Mouse (Mus musculus) embryonic facial prominence, embryonic 12.5 days (tissue): ENCODE results near the gene Rpl28. TPM values are rescaled to one million over a fixed set of nuclear protein-coding genes. Genes with fewer than 3 reads are reported as not detected.

Experiments
- ATAC-seq: fragments of 200-750 bp; cut with Nextera tagmentation; 2 replicates; pipeline ENCODE4 v1.8.0; 2017; ENCODE audit not compliant: insufficient number of reproducible peaks, insufficient read depth, low FRiP score, low TSS enrichment
- H3K27ac ChIP-seq: fragments of 300-500 bp; sonication (generic); 2 replicates; pipeline ENCODE4 v1.5.1; 2016; ENCODE audit warnings: mild to moderate bottlenecking
- H3K27me3 ChIP-seq: fragments of 300-500 bp; sonication (generic); 2 replicates; pipeline ENCODE4 v1.6.1; 2016; ENCODE audit warnings: mild to moderate bottlenecking, moderate library complexity
- H3K36me3 ChIP-seq: fragments of 300-500 bp; sonication (generic); 2 replicates; pipeline ENCODE4 v1.6.1; 2016; ENCODE audit warnings: mild to moderate bottlenecking
- H3K4me1 ChIP-seq: fragments of 300-500 bp; sonication (generic); 2 replicates; pipeline ENCODE4 v1.6.1; 2016
- H3K4me2 ChIP-seq: fragments of 300-500 bp; sonication (generic); replicated peaks from 2 replicates; pipeline ENCODE4 v1.6.1; 2016; ENCODE audit warnings: mild to moderate bottlenecking, moderate library complexity
- H3K4me3 ChIP-seq: fragments of 300-500 bp; sonication (generic); 2 replicates; pipeline ENCODE4 v1.5.1; 2016; ENCODE audit warnings: mild to moderate bottlenecking
- H3K9ac ChIP-seq: fragments of 300-500 bp; sonication (generic); 2 replicates; pipeline ENCODE4 v1.6.1; 2016; ENCODE audit warnings: mild to moderate bottlenecking, moderate library complexity
- H3K9me3 ChIP-seq: fragments of 300-500 bp; sonication (generic); 2 replicates; pipeline ENCODE4 v1.6.1; 2016; ENCODE audit warnings: mild to moderate bottlenecking, moderate library complexity
- WGBS: fragments of 180-500 bp; shearing (Covaris S2); methylation state at CpG from one replicate; pipeline ENCODE4 v1.1.7; 2016; 5-methylcytosine and 5-hydroxymethylcytosine counted together
- polyA plus RNA-seq: library from polyadenylated mRNA; unstranded; fragments of >200 nt; fragmentation: Nextera tagmentation; extraction: Ambion mirVana; gene quantifications from 2 replicates; pipeline ENCODE4 v1.2.1, GENCODE M21; 2016

The Rpl28 gene
- 388 and 404 TPM in 2 replicates for polyA plus RNA-seq

GRCm38 (mm10) chr7:4792278-4793212 lies at the start of gene Rpl28:
Rpl28 (plus strand) TSS chr7:4792874.
- Histone ChIP-seq H3K4me1 (peaks cover 17% of the 10 kb centered on the region), H3K36me3 (peaks cover 35% of the 10 kb centered on the region), H3K9me3 (no peaks in the 10 kb centered on the region), H3K4me2 (peak within 1 kb of the TSS; percentile 93), H3K9ac (peak within 1 kb of the TSS; percentile 92), H3K27me3 (peaks cover 4% of the 10 kb centered on the region; the same call in 1 of the 2 replicates), H3K27ac (peak within 1 kb of the TSS; percentile 93), H3K4me3 (peak within 1 kb of the TSS; percentile 80)
- ATAC-seq, result peak; percentile 82
- WGBS, result 2% methylated on average over 54 of the region's 54 CpGs

- Histone ChIP-seq H3K9ac (no peak overlapping the region), H3K36me3 (peaks cover 50% of the 10 kb centered on the region)
Observed at GRCm38 (mm10) chr7:4743354-4743753, 49.3 kb upstream of the Rpl28 start.

GRCm38 (mm10) chr7:4744886-4745285 lies 47.8 kb upstream of the Rpl28 start:
- H3K27ac ChIP-seq, result no peak overlapping the region
- H3K9me3 ChIP-seq, result no peaks in the 10 kb centered on the region
- H3K4me3 ChIP-seq, result no peak overlapping the region
- WGBS, result 95% methylated on average over 6 of the region's 6 CpGs
- H3K27me3 ChIP-seq, result no peaks in the 10 kb centered on the region
- peaks cover 50% of the 10 kb centered on the region for H3K36me3 ChIP-seq
- H3K4me2 ChIP-seq, result no peak overlapping the region
- no peak for ATAC-seq
- H3K9ac ChIP-seq, result no peak overlapping the region
- H3K4me1 ChIP-seq, result peaks cover 18% of the 10 kb centered on the region

More at GRCm38 (mm10) chr7:4743354-4743753, 49.3 kb upstream of the Rpl28 start:
- no peak for ATAC-seq
- Histone ChIP-seq H3K27ac (no peak overlapping the region), H3K4me1 (peaks cover 24% of the 10 kb centered on the region), H3K4me3 (no peak overlapping the region), H3K9me3 (no peaks in the 10 kb centered on the region), H3K27me3 (no peaks in the 10 kb centered on the region), H3K4me2 (no peak overlapping the region)
- 77% methylated on average over 2 of the region's 2 CpGs for WGBS

GRCm38 (mm10) chr7:4746326-4746980 lies 46.2 kb upstream of the Rpl28 start:
- no peak; the same call in 1 of the 2 replicates for ATAC-seq
- Histone ChIP-seq H3K27me3 (no peaks in the 10 kb centered on the region), H3K4me2 (no peak overlapping the region), H3K4me1 (peaks cover 15% of the 10 kb centered on the region), H3K9me3 (no peaks in the 10 kb centered on the region), H3K27ac (no peak overlapping the region), H3K9ac (no peak overlapping the region), H3K36me3 (peaks cover 50% of the 10 kb centered on the region), H3K4me3 (no peak overlapping the region)
- 88% methylated on average over 22 of the region's 22 CpGs for WGBS

GRCm38 (mm10) chr7:4747156-4747899 lies 45.3 kb upstream of the Rpl28 start:
- Histone ChIP-seq H3K36me3 (peaks cover 45% of the 10 kb centered on the region), H3K27ac (no peak overlapping the region)
- WGBS, result 72% methylated on average over 9 of the region's 9 CpGs

GRCm38 (mm10) chr7:4748321-4748720 lies 44.4 kb upstream of the Rpl28 start:
- WGBS, result 75% methylated on average over 4 of the region's 4 CpGs
- Histone ChIP-seq H3K9ac (no peak overlapping the region), H3K27ac (no peak overlapping the region), H3K36me3 (peaks cover 35% of the 10 kb centered on the region), H3K27me3 (no peaks in the 10 kb centered on the region), H3K4me1 (peaks cover 10% of the 10 kb centered on the region; the same call in 1 of the 2 replicates), H3K4me3 (no peak overlapping the region), H3K4me2 (no peak overlapping the region), H3K9me3 (no peaks in the 10 kb centered on the region)
- no peak for ATAC-seq

More at GRCm38 (mm10) chr7:4747156-4747899, 45.3 kb upstream of the Rpl28 start:
- Histone ChIP-seq H3K4me2 (no peak overlapping the region), H3K4me1 (peaks cover 14% of the 10 kb centered on the region; the same call in 1 of the 2 replicates), H3K4me3 (no peak overlapping the region), H3K9me3 (no peaks in the 10 kb centered on the region), H3K9ac (no peak overlapping the region), H3K27me3 (no peaks in the 10 kb centered on the region)
- ATAC-seq, result no peak

GRCm38 (mm10) chr7:4749169-4749568 lies 43.5 kb upstream of the Rpl28 start:
- Histone ChIP-seq H3K9me3 (no peaks in the 10 kb centered on the region), H3K27ac (no peak overlapping the region), H3K4me1 (peaks cover 10% of the 10 kb centered on the region; the same call in 1 of the 2 replicates), H3K36me3 (peaks cover 27% of the 10 kb centered on the region), H3K9ac (no peak overlapping the region), H3K4me3 (no peak overlapping the region), H3K4me2 (no peak overlapping the region), H3K27me3 (no peaks in the 10 kb centered on the region)
- WGBS, result 78% methylated on average over 2 of the region's 2 CpGs
- no peak for ATAC-seq

GRCm38 (mm10) chr7:4751971-4752820 lies 40.5 kb upstream of the Rpl28 start:
- 2% methylated on average over 30 of the region's 30 CpGs for WGBS
- Histone ChIP-seq H3K4me3 (peak overlapping the region; percentile 43), H3K4me2 (peak overlapping the region; percentile 47), H3K27me3 (no peaks in the 10 kb centered on the region), H3K9ac (peak overlapping the region; percentile 19; the same call in 1 of the 2 replicates), H3K4me1 (peaks cover 10% of the 10 kb centered on the region; the same call in 1 of the 2 replicates), H3K9me3 (no peaks in the 10 kb centered on the region), H3K36me3 (peaks cover under 1% of the 10 kb centered on the region; the same call in 1 of the 2 replicates), H3K27ac (peak overlapping the region; percentile 86)
- peak; percentile 70 for ATAC-seq

GRCm38 (mm10) chr7:4752821-4753570 lies 39.7 kb upstream of the Rpl28 start, which contains the start of gene Cox6b2:
Cox6b2 (minus strand) TSS chr7:4753094.
- ATAC-seq, result peak; percentile 92
- Histone ChIP-seq H3K27me3 (no peaks in the 10 kb centered on the region), H3K4me3 (peak within 1 kb of the TSS; percentile 43), H3K4me2 (peak within 1 kb of the TSS; percentile 47), H3K9ac (peak within 1 kb of the TSS; percentile 19; the same call in 1 of the 2 replicates), H3K4me1 (peaks cover 10% of the 10 kb centered on the region; the same call in 1 of the 2 replicates), H3K9me3 (no peaks in the 10 kb centered on the region), H3K36me3 (no peaks in the 10 kb centered on the region), H3K27ac (peak within 1 kb of the TSS; percentile 86)
- WGBS, result 3% methylated on average over 24 of the region's 24 CpGs

GRCm38 (mm10) chr7:4759670-4760069 lies 33.0 kb upstream of the Rpl28 start:
- H3K9ac ChIP-seq, result no peak overlapping the region
- 44% methylated on average over 1 of the region's 1 CpGs for WGBS

More at GRCm38 (mm10) chr7:4759670-4760069, 33.0 kb upstream of the Rpl28 start:
- Histone ChIP-seq H3K9me3 (no peaks in the 10 kb centered on the region), H3K36me3 (no peaks in the 10 kb centered on the region), H3K4me1 (no peaks in the 10 kb centered on the region; the same call in 1 of the 2 replicates), H3K4me2 (no peak overlapping the region), H3K27ac (no peak overlapping the region), H3K27me3 (no peaks in the 10 kb centered on the region), H3K4me3 (no peak overlapping the region)
- no peak for ATAC-seq
